Mouse (Mus musculus) naive thymus-derived CD4-positive, alpha-beta T cell, adult 2 months (primary cell): ENCODE results near the gene Gm13272.
"Not testable (repeated sequence)": the region's sequence is repeated elsewhere in the genome, so short reads cannot be mapped to it uniquely, and the experiment has no call there.

Source experiments
- DNase-seq: peaks from one replicate; pipeline ENCODE4 v3.0.0-alpha.2; 2011; ENCODE audit warnings: low read depth

Gene Gm13272

GRCm38 (mm10) chr4:88785409-88785808 lies 5.8 kb downstream of the Gm13272 start, which contains the start of gene Gm13276:
Gene Gm13276 (plus strand): TSS chr4:88785709.
- not testable (repeated sequence) for DNase-seq

GRCm38 (mm10) chr4:88788402-88788801 lies 8.8 kb downstream of the Gm13272 start, which contains the start of gene Gm13277:
Gene Gm13277 (plus strand): TSS chr4:88788632.
- DNase-seq: not testable (repeated sequence)

- not testable (repeated sequence) for DNase-seq
These were observed 11.6 kb downstream of the Gm13272 start, which contains the start of gene Gm13278 for GRCm38 (mm10) chr4:88791250-88791649. Gene Gm13278 (plus strand): TSS chr4:88791550.

- DNase-seq: not testable (repeated sequence)
These were observed 14.5 kb downstream of the Gm13272 start, which contains the start of gene Gm13275 for GRCm38 (mm10) chr4:88793936-88794675. Gene Gm13275 (plus strand): TSS chr4:88794487.

- DNase-seq: not testable (repeated sequence)
These were observed 17.4 kb downstream of the Gm13272 start, which contains the start of gene Gm13279 for GRCm38 (mm10) chr4:88797097-88797496. Gene Gm13279 (plus strand): TSS chr4:88797397.

- not testable (repeated sequence) for DNase-seq
These were observed 19.7 kb downstream of the Gm13272 start, which contains the start of gene Gm13285 for GRCm38 (mm10) chr4:88799365-88799764. Gene Gm13285 (plus strand): TSS chr4:88799665.

- not testable (repeated sequence) for DNase-seq
These were observed 23.3 kb downstream of the Gm13272 start, which contains the start of gene Gm13287 for GRCm38 (mm10) chr4:88802954-88803353. Gene Gm13287 (plus strand): TSS chr4:88803254.

- not testable (repeated sequence) for DNase-seq
These were observed 25.6 kb downstream of the Gm13272 start, which contains the start of gene Gm13288 for GRCm38 (mm10) chr4:88805231-88805630. Gene Gm13288 (plus strand): TSS chr4:88805531.

GRCm38 (mm10) chr4:88805761-88806160 lies 26.1 kb downstream of the Gm13272 start:
- not testable (repeated sequence) for DNase-seq

GRCm38 (mm10) chr4:88815928-88816327 lies 36.3 kb downstream of the Gm13272 start, which contains the start of gene Ifna7:
Gene Ifna7 (plus strand): TSS chr4:88816228.
- no peak for DNase-seq

- no peak for DNase-seq
These were observed 40.0 kb downstream of the Gm13272 start, which contains the start of gene Ifna11 for GRCm38 (mm10) chr4:88819659-88820058. Gene Ifna11 (plus strand): TSS chr4:88819959.

- peak; percentile 58 for DNase-seq
These were observed 43.3 kb downstream of the Gm13272 start for GRCm38 (mm10) chr4:88822995-88823394.

GRCm38 (mm10) chr4:88827116-88827515 lies 47.5 kb downstream of the Gm13272 start, which contains the start of gene Ifna6:
Gene Ifna6 (plus strand): TSS chr4:88827416.
- DNase-seq: not testable (repeated sequence)
